Comparison of ENCODE assay signal across 9 mouse cellular contexts in genomic region chr17:15372931-15373652, GRCm38 (mm10). TPM values are rescaled to one million over a fixed set of nuclear protein-coding genes. Genes with fewer than 3 reads are reported as not detected.
DNase-seq lines count a peak whose midpoint lies in the region; ATAC-seq and TF ChIP-seq lines count a peak whose summit lies in the region.
"Had no signal": no experiment of that assay in that cellular context is flagged by ENCODE, and none has a peak within 500 bp of the region (broad histone marks: within the 10 kb centered on the region; RNA-seq: fewer than 3 reads in every experiment).

No protein-coding gene starts in this region.

- H3K4me1 ChIP-seq in spleen, adult 2 months (ENCODE audit: control insufficient read depth, insufficient read depth, insufficient read length), result peaks cover 9% of the 10 kb centered on the region
- peaks cover 14% of the 10 kb centered on the region for H3K4me1 ChIP-seq in lung, embryonic 14.5 days (ENCODE audit: insufficient read depth)
- H3K4me1 ChIP-seq in stomach, embryonic 16.5 days (ENCODE audit: control insufficient read depth, insufficient read depth, low read length), result peaks cover 22% of the 10 kb centered on the region

- no peaks in the 10 kb centered on the region; the same call in 1 of the 2 replicates for H3K36me3 ChIP-seq in spleen, adult 2 months (ENCODE audit: control insufficient read depth, insufficient read depth, low read length)
- 0 out of 2 replicates have a peak, but pooled peaks cover 4% of the 10 kb centered on the region for H3K36me3 ChIP-seq in lung, embryonic 14.5 days (ENCODE audit: insufficient read depth)
- no peaks in the 10 kb centered on the region; the same call in 1 of the 2 replicates for H3K36me3 ChIP-seq in stomach, embryonic 16.5 days (ENCODE audit: control insufficient read depth, insufficient read depth, low read length)

- H3K4me2 ChIP-seq in lung, embryonic 14.5 days, result peak overlapping the region; percentile 100
- peak overlapping the region; percentile 98 for H3K4me2 ChIP-seq in stomach, embryonic 16.5 days (ENCODE audit: low read depth, low read length)

- no peak for TF ChIP-seq CTCF in spleen, adult 2 months (IDR thresholded peaks at IDR 0.05; ENCODE audit: extremely low read depth, insufficient read depth, insufficient read length, insufficient replicate concordance)
- no peak for TF ChIP-seq CTCF in lung, embryonic 14.5 days (IDR thresholded peaks at IDR 0.05; ENCODE audit: low read depth)

- peaks cover 21% of the 10 kb centered on the region for H3K27me3 ChIP-seq in spleen, adult 2 months (ENCODE audit: control insufficient read depth, insufficient read depth, low read length)
- peaks cover 44% of the 10 kb centered on the region for H3K27me3 ChIP-seq in lung, embryonic 14.5 days (ENCODE audit: insufficient read depth, low read length)
- H3K27me3 ChIP-seq in stomach, embryonic 16.5 days (ENCODE audit: control insufficient read depth, insufficient read depth, low read length), result peaks cover 14% of the 10 kb centered on the region

- H3K9me3 ChIP-seq in lung, embryonic 14.5 days (ENCODE audit: low read depth, low read length), result no peaks in the 10 kb centered on the region
- no peaks in the 10 kb centered on the region for H3K9me3 ChIP-seq in stomach, embryonic 16.5 days (replicated peaks; ENCODE audit: control insufficient read depth, low read length)

- H3K4me3 ChIP-seq in spleen, adult 2 months (ENCODE audit: extremely low read depth, insufficient read depth, insufficient read length), result peak overlapping the region; percentile 61
- no peak overlapping the region for H3K4me3 ChIP-seq in lung, embryonic 14.5 days (ENCODE audit: low read depth, low read length)
- peak overlapping the region; percentile 72 for H3K4me3 ChIP-seq in stomach, embryonic 16.5 days (replicated peaks; ENCODE audit: low read length)
- H3K4me3 ChIP-seq: megakaryocyte, embryonic 14.5 days had no signal

- H3K9ac ChIP-seq in lung, embryonic 14.5 days, result no peak overlapping the region
- H3K9ac ChIP-seq in stomach, embryonic 16.5 days (ENCODE audit: low read length), result peak overlapping the region; percentile 43; the same call in 1 of the 2 replicates

- no peak for DNase-seq in spleen, adult 2 months (ENCODE audit: low read depth in 1 of 2, low spot score in 2 of 2)
- no peak for DNase-seq in spleen, adult 12 weeks (ENCODE audit: low spot score)
- peak; percentile 29 to 33 for DNase-seq in heart, postnatal 36 days
- DNase-seq in lung, embryonic 14.5 days, result no peak
- DNase-seq in left cerebral cortex, adult 11 months (ENCODE audit: low spot score), result no peak
- DNase-seq in ovary, adult 18-20 months (ENCODE audit: low spot score), result no peak
- no peak for DNase-seq in right cerebral cortex, postnatal 14 days

- intact Hi-C loops in heart, postnatal 36 days (cut with DNase I), result loop anchor here (2.0 kb wide), 2 partner anchors 74 to 180 kb away; no protein-coding TSS in a partner anchor

- 79% methylated on average over 15 of the region's 15 CpGs for WGBS in spleen, adult 2 months
- WGBS in lung, embryonic 14.5 days, result 70% methylated on average over 15 of the region's 15 CpGs
- WGBS in stomach, embryonic 16.5 days, result 67% methylated on average over 15 of the region's 15 CpGs

- peak overlapping the region; percentile 19; the same call in 1 of the 2 replicates for H3K27ac ChIP-seq in spleen, adult 2 months (ENCODE audit: insufficient read depth, low read length)
- H3K27ac ChIP-seq in lung, embryonic 14.5 days (ENCODE audit: low read depth), result no peak overlapping the region
- peak overlapping the region; percentile 34; the same call in 1 of the 2 replicates for H3K27ac ChIP-seq in stomach, embryonic 16.5 days (ENCODE audit: low read length)

- ATAC-seq in lung, embryonic 14.5 days (ENCODE audit: insufficient read depth), result no peak
- ATAC-seq in stomach, embryonic 16.5 days (ENCODE audit: insufficient read depth, low FRiP score), result no peak

- TF ChIP-seq POLR2A in spleen, adult 2 months (IDR thresholded peaks at IDR 0.05; ENCODE audit: low read depth, low read length), result no peak

RNA-seq across cellular contexts. Expression of gene Dll1, which starts 3.6 kb away (rescaled TPM):
- 49.3 and 67.8 TPM in 2 replicates for polyA plus RNA-seq in spleen, adult 2 months (2012; rRNA removed)
- total RNA-seq in heart, postnatal 36 days (2021), result 1 to 10 TPM; 6.2 to 7.0 TPM
- 3.1 and 3.4 TPM in 2 replicates for polyA plus RNA-seq in lung, embryonic 14.5 days (2014; fragmentation: Nextera tagmentation; extraction: Ambion mirVana)
- polyA plus RNA-seq in stomach, embryonic 16.5 days (2015; fragmentation: Nextera tagmentation; extraction: Ambion mirVana), result 13.0 and 13.6 TPM in 2 replicates

RNA-seq across cellular contexts. Expression of gene Fam120b, which starts 22.9 kb away (rescaled TPM):
- 8.4 and 8.5 TPM in 2 replicates for polyA plus RNA-seq in spleen, adult 2 months (2012; rRNA removed)
- 10 to 100 TPM; 11.4 to 11.9 TPM for total RNA-seq in heart, postnatal 36 days (2021)
- 25.0 and 26.6 TPM in 2 replicates for polyA plus RNA-seq in lung, embryonic 14.5 days (2014; fragmentation: Nextera tagmentation; extraction: Ambion mirVana)
- 27.8 and 28.8 TPM in 2 replicates for polyA plus RNA-seq in stomach, embryonic 16.5 days (2015; fragmentation: Nextera tagmentation; extraction: Ambion mirVana)

Comparison
In these comparisons a context has a peak if more than half of its experiments do, and no peak if none do; other contexts are left out.
1. DNase-seq: peak in heart, postnatal 36 days (2 of 2); none in spleen, adult 2 months (0 of 2), spleen, adult 12 weeks (single experiment), lung, embryonic 14.5 days (single experiment), left cerebral cortex, adult 11 months (single experiment), ovary, adult 18-20 months (single experiment) and right cerebral cortex, postnatal 14 days (single experiment).